In genomic region chr8:70354004-70354403, GRCm38 (mm10) we compare ENCODE assay signal across 7 mouse cellular contexts. TPM values are rescaled to one million over a fixed set of nuclear protein-coding genes. Genes with fewer than 3 reads are reported as not detected.
DNase-seq lines count a peak whose midpoint lies in the region; ATAC-seq lines count a peak whose summit lies in the region.

No protein-coding gene starts in this region.

- peak overlapping the region; percentile 69 for H3K4me2 ChIP-seq in forebrain, embryonic 15.5 days (replicated peaks)
- H3K4me2 ChIP-seq in limb, embryonic 15.5 days = peak overlapping the region; percentile 70
- peak overlapping the region; percentile 61 for H3K4me2 ChIP-seq in stomach, embryonic 16.5 days (ENCODE audit: low read depth, low read length)

- no peaks in the 10 kb centered on the region for H3K36me3 ChIP-seq in forebrain, embryonic 15.5 days
- H3K36me3 ChIP-seq in limb, embryonic 15.5 days = peaks cover 7% of the 10 kb centered on the region
- no peaks in the 10 kb centered on the region for H3K36me3 ChIP-seq in stomach, embryonic 16.5 days (ENCODE audit: control insufficient read depth, insufficient read depth, low read length)

- peaks cover 39% of the 10 kb centered on the region for H3K4me1 ChIP-seq in forebrain, embryonic 15.5 days
- peaks cover 45% of the 10 kb centered on the region for H3K4me1 ChIP-seq in limb, embryonic 15.5 days
- H3K4me1 ChIP-seq in stomach, embryonic 16.5 days (ENCODE audit: control insufficient read depth, insufficient read depth, low read length) = peaks cover 32% of the 10 kb centered on the region

- peak overlapping the region; percentile 86 for H3K27ac ChIP-seq in forebrain, embryonic 15.5 days (replicated peaks)
- peak overlapping the region; percentile 84 for H3K27ac ChIP-seq in limb, embryonic 15.5 days
- peak overlapping the region; percentile 81 for H3K27ac ChIP-seq in stomach, embryonic 16.5 days (ENCODE audit: low read length)

- no peaks in the 10 kb centered on the region for H3K9me3 ChIP-seq in forebrain, embryonic 15.5 days
- H3K9me3 ChIP-seq in limb, embryonic 15.5 days = no peaks in the 10 kb centered on the region
- no peaks in the 10 kb centered on the region for H3K9me3 ChIP-seq in stomach, embryonic 16.5 days (replicated peaks; ENCODE audit: control insufficient read depth, low read length)

- H3K27me3 ChIP-seq in forebrain, embryonic 15.5 days = no peaks in the 10 kb centered on the region
- no peaks in the 10 kb centered on the region for H3K27me3 ChIP-seq in limb, embryonic 15.5 days
- no peaks in the 10 kb centered on the region for H3K27me3 ChIP-seq in stomach, embryonic 16.5 days (ENCODE audit: control insufficient read depth, insufficient read depth, low read length)

- WGBS in forebrain, embryonic 15.5 days = 69% methylated on average over 4 of the region's 4 CpGs
- 55% methylated on average over 4 of the region's 4 CpGs for WGBS in limb, embryonic 15.5 days
- 46% methylated on average over 4 of the region's 4 CpGs for WGBS in stomach, embryonic 16.5 days

- no peak for ATAC-seq in forebrain, embryonic 15.5 days (replicated peaks)
- no peak for ATAC-seq in limb, embryonic 15.5 days (ENCODE audit: insufficient number of reproducible peaks, low FRiP score, low TSS enrichment, low read depth)
- no peak for ATAC-seq in stomach, embryonic 16.5 days (ENCODE audit: insufficient read depth, low FRiP score)

- DNase-seq in right cerebral cortex, adult 18-20 months = peak; percentile 68
- no peak for DNase-seq in right cerebral cortex, postnatal 4 days
- DNase-seq in cerebellum, adult 9-11 months = no peak
- no peak for DNase-seq in natural killer cell, adult 2 months (ENCODE audit: low spot score in 2 of 2)

- peak overlapping the region; percentile 100 for H3K4me3 ChIP-seq in forebrain, embryonic 15.5 days
- H3K4me3 ChIP-seq in limb, embryonic 15.5 days = peak overlapping the region; percentile 98; the same call in 1 of the 2 replicates
- H3K4me3 ChIP-seq in stomach, embryonic 16.5 days (replicated peaks; ENCODE audit: low read length) = peak overlapping the region; percentile 78

- peak overlapping the region; percentile 55 for H3K9ac ChIP-seq in forebrain, embryonic 15.5 days (replicated peaks)
- 0 out of 2 replicates have a peak overlapping the region, but pooled peaks have one; percentile 37 for H3K9ac ChIP-seq in limb, embryonic 15.5 days
- peak overlapping the region; percentile 69 for H3K9ac ChIP-seq in stomach, embryonic 16.5 days (ENCODE audit: low read length)

RNA-seq across cellular contexts. Expression of gene Upf1, which starts 0.9 kb away (rescaled TPM):
- 17.5 and 17.8 TPM in 2 replicates for polyA plus RNA-seq in forebrain, embryonic 15.5 days (2015; fragmentation: Nextera tagmentation; extraction: Ambion mirVana)
- polyA plus RNA-seq in limb, embryonic 15.5 days (2015; fragmentation: Nextera tagmentation; extraction: Ambion mirVana) = 13.8 and 16.7 TPM in 2 replicates
- 7.4 and 8.2 TPM in 2 replicates for polyA plus RNA-seq in stomach, embryonic 16.5 days (2015; fragmentation: Nextera tagmentation; extraction: Ambion mirVana)

RNA-seq across cellular contexts. Expression of gene Comp, which starts 19.4 kb away (rescaled TPM):
- polyA plus RNA-seq in forebrain, embryonic 15.5 days (2015; fragmentation: Nextera tagmentation; extraction: Ambion mirVana) = 0.14 TPM in 1 of 2 replicates, not detected in the other
- polyA plus RNA-seq in limb, embryonic 15.5 days (2015; fragmentation: Nextera tagmentation; extraction: Ambion mirVana) = 101 and 104 TPM in 2 replicates
- polyA plus RNA-seq in stomach, embryonic 16.5 days (2015; fragmentation: Nextera tagmentation; extraction: Ambion mirVana) = 0.15 and 0.25 TPM in 2 replicates

RNA-seq across cellular contexts. Expression of gene Gdf1, which starts 24.4 kb away (rescaled TPM):
- 0.87 and 5.1 TPM in 2 replicates for polyA plus RNA-seq in forebrain, embryonic 15.5 days (2015; fragmentation: Nextera tagmentation; extraction: Ambion mirVana)
- polyA plus RNA-seq in limb, embryonic 15.5 days (2015; fragmentation: Nextera tagmentation; extraction: Ambion mirVana) = 2.9 and 4.1 TPM in 2 replicates
- 1.4 and 2.1 TPM in 2 replicates for polyA plus RNA-seq in stomach, embryonic 16.5 days (2015; fragmentation: Nextera tagmentation; extraction: Ambion mirVana)

RNA-seq across cellular contexts. Expression of gene Cers1, which starts 38.4 kb away (rescaled TPM):
- polyA plus RNA-seq in forebrain, embryonic 15.5 days (2015; fragmentation: Nextera tagmentation; extraction: Ambion mirVana) = 31.3 and 31.9 TPM in 2 replicates
- 8.8 and 9.6 TPM in 2 replicates for polyA plus RNA-seq in limb, embryonic 15.5 days (2015; fragmentation: Nextera tagmentation; extraction: Ambion mirVana)
- polyA plus RNA-seq in stomach, embryonic 16.5 days (2015; fragmentation: Nextera tagmentation; extraction: Ambion mirVana) = 3.8 and 4.1 TPM in 2 replicates

RNA-seq across cellular contexts. Expression of gene Cope, which starts 51.7 kb away (rescaled TPM):
- 266 and 271 TPM in 2 replicates for polyA plus RNA-seq in forebrain, embryonic 15.5 days (2015; fragmentation: Nextera tagmentation; extraction: Ambion mirVana)
- 397 and 441 TPM in 2 replicates for polyA plus RNA-seq in limb, embryonic 15.5 days (2015; fragmentation: Nextera tagmentation; extraction: Ambion mirVana)
- 354 and 410 TPM in 2 replicates for polyA plus RNA-seq in stomach, embryonic 16.5 days (2015; fragmentation: Nextera tagmentation; extraction: Ambion mirVana)

Comparison
In these comparisons a context has a peak if more than half of its experiments do, and no peak if none do; other contexts are left out.
1. RNA of gene Comp, which starts 19.4 kb away (polyA plus RNA-seq): 101 to 104 TPM in limb, embryonic 15.5 days; 0.15 to 0.25 TPM in stomach, embryonic 16.5 days and 0.14 TPM in forebrain, embryonic 15.5 days; every median in the first group is over 10 times any median in the second.
2. Peak in every context shown above with its lines, with median percentiles within 50 percentile points of each other: H3K27ac ChIP-seq, H3K4me2 ChIP-seq, H3K4me3 ChIP-seq and H3K9ac ChIP-seq.